Mouse (Mus musculus): ENCODE data around the gene Vps8. TPM values are rescaled to one million over a fixed set of nuclear protein-coding genes. Genes with fewer than 3 reads are reported as not detected.

The Vps8 gene
- polyA plus RNA-seq, 1 experiment from 2014 or later = 7.0 TPM

- 55% methylated on average over 9 of the region's 9 CpGs for WGBS
- H3K27me3 ChIP-seq (ENCODE audit: control insufficient read depth, insufficient read depth, low read length) = no peaks in the 10 kb centered on the region
- ATAC-seq (ENCODE audit: low FRiP score, low TSS enrichment) (no peak), DNase-seq (ENCODE audit: low spot score) (no peak)
- no peak for TF ChIP-seq CTCF (IDR thresholded peaks at IDR 0.05; ENCODE audit: low read depth)
- TF ChIP-seq EP300 (optimal IDR thresholded peaks at IDR 0.05) = no peak
- H3K4me1 ChIP-seq (replicated peaks; ENCODE audit: control insufficient read depth, insufficient read depth) = no peaks in the 10 kb centered on the region
- H3K4me2 ChIP-seq (replicated peaks; ENCODE audit: low read depth) = no peak overlapping the region
- H3K36me3 ChIP-seq (ENCODE audit: control insufficient read depth, insufficient read depth, low read length) = no peaks in the 10 kb centered on the region; the same call in 1 of the 2 replicates
- H3K4me3 ChIP-seq (ENCODE audit: low read depth, low read length) = no peak overlapping the region
- H3K9me3 ChIP-seq (ENCODE audit: control insufficient read depth, low read length) = no peaks in the 10 kb centered on the region
- H3K9ac ChIP-seq (ENCODE audit: low read length) = no peak overlapping the region
- no peak overlapping the region for H3K27ac ChIP-seq (replicated peaks)
Measured at GRCm38 (mm10) chr16:21445026-21445625, 22.2 kb downstream of the Vps8 start.

GRCm38 (mm10) chr16:21447447-21447846 is 24.5 kb downstream of the Vps8 start:
- H3K36me3 ChIP-seq (ENCODE audit: control insufficient read depth, insufficient read depth, low read length) = no peaks in the 10 kb centered on the region; the same call in 1 of the 2 replicates
- H3K4me2 ChIP-seq (replicated peaks; ENCODE audit: low read depth) = no peak overlapping the region
- no peaks in the 10 kb centered on the region for H3K4me1 ChIP-seq (replicated peaks; ENCODE audit: control insufficient read depth, insufficient read depth)
- no peaks in the 10 kb centered on the region for H3K9me3 ChIP-seq (ENCODE audit: control insufficient read depth, low read length)
- TF ChIP-seq EP300 (optimal IDR thresholded peaks at IDR 0.05) (no peak), CTCF (IDR thresholded peaks at IDR 0.05; ENCODE audit: low read depth) (no peak)
- H3K9ac ChIP-seq (ENCODE audit: low read length) = no peak overlapping the region
- ATAC-seq (ENCODE audit: low FRiP score, low TSS enrichment) (no peak), DNase-seq (ENCODE audit: low spot score) (no peak)
- no peak overlapping the region for H3K27ac ChIP-seq (replicated peaks)
- 91% methylated on average over 5 of the region's 5 CpGs for WGBS
- no peak overlapping the region for H3K4me3 ChIP-seq (ENCODE audit: low read depth, low read length)
- no peaks in the 10 kb centered on the region for H3K27me3 ChIP-seq (ENCODE audit: control insufficient read depth, insufficient read depth, low read length)

GRCm38 (mm10) chr16:21448464-21448863 is 25.5 kb downstream of the Vps8 start:
- TF ChIP-seq CTCF (IDR thresholded peaks at IDR 0.05; ENCODE audit: low read depth) (no peak), EP300 (optimal IDR thresholded peaks at IDR 0.05) (no peak)
- Histone ChIP-seq H3K9ac (ENCODE audit: low read length) (no peak overlapping the region), H3K27ac (replicated peaks) (no peak overlapping the region), H3K4me1 (replicated peaks; ENCODE audit: control insufficient read depth, insufficient read depth) (no peaks in the 10 kb centered on the region), H3K36me3 (ENCODE audit: control insufficient read depth, insufficient read depth, low read length) (no peaks in the 10 kb centered on the region; the same call in 1 of the 2 replicates), H3K27me3 (ENCODE audit: control insufficient read depth, insufficient read depth, low read length) (no peaks in the 10 kb centered on the region), H3K4me2 (replicated peaks; ENCODE audit: low read depth) (no peak overlapping the region), H3K9me3 (ENCODE audit: control insufficient read depth, low read length) (no peaks in the 10 kb centered on the region), H3K4me3 (ENCODE audit: low read depth, low read length) (no peak overlapping the region)
- ATAC-seq (ENCODE audit: low FRiP score, low TSS enrichment) (no peak), DNase-seq (ENCODE audit: low spot score) (no peak)
- WGBS = 87% methylated on average over 5 of the region's 5 CpGs

- H3K36me3 ChIP-seq (ENCODE audit: control insufficient read depth, insufficient read depth, low read length) = no peaks in the 10 kb centered on the region; the same call in 1 of the 2 replicates
- H3K4me3 ChIP-seq (ENCODE audit: low read depth, low read length) = no peak overlapping the region
- no peak overlapping the region for H3K9ac ChIP-seq (ENCODE audit: low read length)
- H3K27me3 ChIP-seq (ENCODE audit: control insufficient read depth, insufficient read depth, low read length) = no peaks in the 10 kb centered on the region
- TF ChIP-seq EP300 (optimal IDR thresholded peaks at IDR 0.05) (no peak), CTCF (IDR thresholded peaks at IDR 0.05; ENCODE audit: low read depth) (no peak)
- no peak overlapping the region for H3K27ac ChIP-seq (replicated peaks)
- WGBS = 44% methylated on average over 8 of the region's 8 CpGs
- H3K4me1 ChIP-seq (replicated peaks; ENCODE audit: control insufficient read depth, insufficient read depth) = no peaks in the 10 kb centered on the region
- no peak for ATAC-seq (ENCODE audit: low FRiP score, low TSS enrichment)
- H3K9me3 ChIP-seq (ENCODE audit: control insufficient read depth, low read length) = no peaks in the 10 kb centered on the region
- H3K4me2 ChIP-seq (replicated peaks; ENCODE audit: low read depth) = no peak overlapping the region
- no peak for DNase-seq (ENCODE audit: low spot score)
Measured at GRCm38 (mm10) chr16:21449890-21450289, 27.0 kb downstream of the Vps8 start.

GRCm38 (mm10) chr16:21452569-21452968 is 29.7 kb downstream of the Vps8 start:
- Histone ChIP-seq H3K36me3 (ENCODE audit: control insufficient read depth, insufficient read depth, low read length) (no peaks in the 10 kb centered on the region), H3K9ac (ENCODE audit: low read length) (no peak overlapping the region), H3K9me3 (ENCODE audit: control insufficient read depth, low read length) (no peaks in the 10 kb centered on the region), H3K27ac (replicated peaks) (no peak overlapping the region), H3K4me3 (ENCODE audit: low read depth, low read length) (no peak overlapping the region), H3K4me2 (replicated peaks; ENCODE audit: low read depth) (no peak overlapping the region), H3K27me3 (ENCODE audit: control insufficient read depth, insufficient read depth, low read length) (no peaks in the 10 kb centered on the region), H3K4me1 (replicated peaks; ENCODE audit: control insufficient read depth, insufficient read depth) (no peaks in the 10 kb centered on the region)
- DNase-seq (ENCODE audit: low spot score) (no peak), ATAC-seq (ENCODE audit: low FRiP score, low TSS enrichment) (no peak)
- WGBS = 83% methylated on average over 6 of the region's 6 CpGs
- TF ChIP-seq CTCF (IDR thresholded peaks at IDR 0.05; ENCODE audit: low read depth) (no peak), EP300 (optimal IDR thresholded peaks at IDR 0.05) (no peak)

GRCm38 (mm10) chr16:21457639-21458369 is 34.9 kb downstream of the Vps8 start:
- DNase-seq (ENCODE audit: low spot score) = no peak
- no peak for ATAC-seq (ENCODE audit: low FRiP score, low TSS enrichment)
- no peaks in the 10 kb centered on the region for H3K36me3 ChIP-seq (ENCODE audit: control insufficient read depth, insufficient read depth, low read length)
- WGBS = 59% methylated on average over 14 of the region's 14 CpGs
- H3K4me1 ChIP-seq (replicated peaks; ENCODE audit: control insufficient read depth, insufficient read depth) = no peaks in the 10 kb centered on the region
- no peaks in the 10 kb centered on the region for H3K27me3 ChIP-seq (ENCODE audit: control insufficient read depth, insufficient read depth, low read length)
- H3K27ac ChIP-seq (replicated peaks) = no peak overlapping the region
- H3K4me2 ChIP-seq (replicated peaks; ENCODE audit: low read depth) = no peak overlapping the region
- H3K9ac ChIP-seq (ENCODE audit: low read length) = no peak overlapping the region
- no peak overlapping the region for H3K4me3 ChIP-seq (ENCODE audit: low read depth, low read length)
- TF ChIP-seq EP300 (optimal IDR thresholded peaks at IDR 0.05) = no peak
- TF ChIP-seq CTCF (IDR thresholded peaks at IDR 0.05; ENCODE audit: low read depth) = no peak
- no peaks in the 10 kb centered on the region for H3K9me3 ChIP-seq (ENCODE audit: control insufficient read depth, low read length)

Measured in stomach, postnatal 0 days (tissue).